ENCODE assay signal across 18 mouse cellular contexts in genomic region chr13:28616645-28617381, GRCm38 (mm10).
DNase-seq lines count a peak whose midpoint lies in the region; ATAC-seq and TF ChIP-seq lines count a peak whose summit lies in the region.
"Had no signal": no experiment of that assay in that cellular context is flagged by ENCODE, and none has a peak within 500 bp of the region (broad histone marks: within the 10 kb centered on the region; RNA-seq: fewer than 3 reads in every experiment).

No protein-coding gene starts in this region.

- no peak overlapping the region for H3K4me2 ChIP-seq in lung, postnatal 0 days (replicated peaks; ENCODE audit: low read depth, low read length)
- H3K4me2 ChIP-seq: heart, embryonic 15.5 days; hindbrain, embryonic 12.5 days had no signal

- 85% methylated on average over 9 of the region's 9 CpGs for WGBS in heart, embryonic 10.5 days
- WGBS in lung, postnatal 0 days, result 61% methylated on average over 9 of the region's 9 CpGs

- TF ChIP-seq CTCF in lung, postnatal 0 days (IDR thresholded peaks at IDR 0.05), result no peak

- H3K36me3 ChIP-seq in heart, embryonic 10.5 days, result no peaks in the 10 kb centered on the region
- H3K36me3 ChIP-seq in lung, postnatal 0 days (ENCODE audit: insufficient read depth, low read length), result no peaks in the 10 kb centered on the region
- H3K36me3 ChIP-seq: heart, embryonic 15.5 days; hindbrain, embryonic 12.5 days had no signal

- H3K9me3 ChIP-seq in heart, embryonic 10.5 days, result no peaks in the 10 kb centered on the region
- no peaks in the 10 kb centered on the region for H3K9me3 ChIP-seq in lung, postnatal 0 days (ENCODE audit: low read length)
- H3K9me3 ChIP-seq: heart, embryonic 15.5 days; hindbrain, embryonic 12.5 days had no signal

- H3K9ac ChIP-seq in lung, postnatal 0 days (replicated peaks; ENCODE audit: low read depth), result no peak overlapping the region
- H3K9ac ChIP-seq: heart, embryonic 15.5 days; hindbrain, embryonic 12.5 days had no signal

- DNase-seq in heart, adult 8-10 months (ENCODE audit: low spot score), result peak; percentile 26
- DNase-seq in heart, embryonic 10.5 days (ENCODE audit: low spot score), result no peak
- peak; percentile 36 for DNase-seq in lung, postnatal 0 days (ENCODE audit: low spot score)
- no peak for DNase-seq in lung, postnatal 14 days
- DNase-seq in ovary, postnatal 14 days (ENCODE audit: low spot score), result no peak
- DNase-seq: cerebellum, adult 9-11 months; kidney, adult 2 months; kidney, postnatal 10 days; lung, adult 18-20 months; thymus, postnatal 14 days had no signal

- H3K4me3 ChIP-seq in heart, embryonic 10.5 days, result no peak overlapping the region
- no peak overlapping the region for H3K4me3 ChIP-seq in lung, postnatal 0 days (ENCODE audit: low read depth, low read length)
- H3K4me3 ChIP-seq: heart, embryonic 15.5 days; hindbrain, embryonic 12.5 days had no signal

- 0 out of 2 replicates have a peak, but pooled peaks cover 3% of the 10 kb centered on the region for H3K4me1 ChIP-seq in heart, embryonic 10.5 days
- no peaks in the 10 kb centered on the region for H3K4me1 ChIP-seq in lung, postnatal 0 days (ENCODE audit: insufficient read depth, low read depth, low read length)
- H3K4me1 ChIP-seq: heart, embryonic 15.5 days had no signal

- ATAC-seq in lung, postnatal 0 days, result no peak
- peak; percentile 88 for ATAC-seq in granulocyte monocyte progenitor cell, adult 5-6 weeks (replicated peaks; ENCODE audit: poor library complexity, severe bottlenecking)
- ATAC-seq in neutrophil, adult 5-6 weeks (ENCODE audit: extremely low read depth, insufficient number of reproducible peaks, low FRiP score, poor library complexity, severe bottlenecking), result peak; percentile 26; the same call in 1 of the 2 replicates
- no peak for ATAC-seq in megakaryocyte-erythroid progenitor cell, adult 5-6 weeks (replicated peaks; ENCODE audit: low FRiP score, low TSS enrichment, poor library complexity, severe bottlenecking)
- ATAC-seq: forebrain, embryonic 16.5 days; inflammation-experienced regulatory T-cells, adult 6 months; midbrain, embryonic 16.5 days had no signal

- no peak for TF ChIP-seq EP300 in lung, postnatal 0 days (IDR thresholded peaks at IDR 0.05)

- H3K27me3 ChIP-seq in heart, embryonic 10.5 days (ENCODE audit: insufficient read depth, poor library complexity, severe bottlenecking), result no peaks in the 10 kb centered on the region
- H3K27me3 ChIP-seq in lung, postnatal 0 days (replicated peaks; ENCODE audit: insufficient read depth, low read length), result no peaks in the 10 kb centered on the region
- H3K27me3 ChIP-seq: heart, embryonic 15.5 days; hindbrain, embryonic 12.5 days had no signal

- no peak overlapping the region for H3K27ac ChIP-seq in heart, embryonic 10.5 days
- no peak overlapping the region for H3K27ac ChIP-seq in lung, postnatal 0 days (ENCODE audit: low read length)
- H3K27ac ChIP-seq: heart, embryonic 15.5 days; hindbrain, embryonic 12.5 days had no signal

Comparison
In these comparisons a context has a peak if more than half of its experiments do, and no peak if none do; other contexts are left out.
1. DNase-seq: peak in heart, adult 8-10 months (single experiment) and lung, postnatal 0 days (single experiment); none in heart, embryonic 10.5 days (single experiment), lung, postnatal 14 days (single experiment) and ovary, postnatal 14 days (single experiment).
2. ATAC-seq: peak in granulocyte monocyte progenitor cell, adult 5-6 weeks (single experiment) and neutrophil, adult 5-6 weeks (single experiment); none in lung, postnatal 0 days (single experiment) and megakaryocyte-erythroid progenitor cell, adult 5-6 weeks (single experiment).